Mouse (Mus musculus) adrenal gland, adult (tissue): ENCODE data around the gene Brd9.

Source experiments
- DNase-seq, 2 experiments: peaks; one replicate each; pipeline ENCODE4 v3.0.0; 2022 to 2023; ENCODE audit warnings: low spot score in 1 of 2; ENCODE audit not compliant: inconsistent age in 2 of 2

The Brd9 gene

DNA sequence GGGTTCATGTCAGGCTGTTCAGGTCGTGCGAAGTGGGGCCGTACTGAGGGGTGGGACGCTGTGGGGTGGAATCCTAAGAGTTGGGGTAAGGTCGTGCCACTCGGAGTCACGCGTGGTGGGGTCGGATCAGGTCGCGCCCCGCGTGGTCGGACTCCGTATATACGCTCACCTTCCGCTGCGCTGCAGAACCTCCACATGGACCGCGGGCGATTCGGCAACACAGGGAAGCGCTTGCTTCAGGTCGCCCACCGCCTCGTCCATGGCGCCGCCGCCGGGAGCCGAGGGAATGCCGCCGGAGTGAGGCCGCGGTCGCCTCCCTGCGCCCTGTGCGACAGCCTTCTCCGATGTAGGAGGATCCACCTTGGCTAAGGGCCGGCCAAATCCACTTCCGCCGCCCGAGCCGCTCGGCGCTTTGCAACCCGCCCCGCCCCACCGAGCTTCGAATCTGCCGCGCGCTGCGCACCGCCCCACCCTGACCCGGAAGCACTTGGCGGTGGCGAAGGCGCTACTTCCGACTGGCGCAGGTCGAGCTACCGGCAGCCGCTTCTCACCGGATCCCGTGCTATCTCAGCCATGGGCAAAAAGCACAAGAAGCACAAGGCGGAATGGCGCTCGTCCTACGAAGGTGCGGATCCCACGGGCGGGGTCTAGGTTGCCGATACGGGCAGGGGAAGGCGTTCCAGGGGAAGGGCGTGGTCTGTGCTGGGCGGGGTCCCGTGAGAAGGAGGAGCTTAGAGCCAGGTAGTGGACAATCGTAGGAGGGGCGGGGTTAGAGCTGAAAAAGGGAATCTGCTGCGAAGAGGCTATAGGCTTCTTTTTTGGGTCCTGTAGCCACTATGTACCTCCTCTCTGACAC lies at the start of gene Brd9, which contains the start of gene Trip13:
Gene Brd9, plus strand, starts transcription at position 491 of the 856 bp plus-strand sequence.
Gene Trip13, minus strand, starts transcription at position 464 of the 856 bp plus-strand sequence.
- DNase-seq: peak; percentile 94 to 99

DNA sequence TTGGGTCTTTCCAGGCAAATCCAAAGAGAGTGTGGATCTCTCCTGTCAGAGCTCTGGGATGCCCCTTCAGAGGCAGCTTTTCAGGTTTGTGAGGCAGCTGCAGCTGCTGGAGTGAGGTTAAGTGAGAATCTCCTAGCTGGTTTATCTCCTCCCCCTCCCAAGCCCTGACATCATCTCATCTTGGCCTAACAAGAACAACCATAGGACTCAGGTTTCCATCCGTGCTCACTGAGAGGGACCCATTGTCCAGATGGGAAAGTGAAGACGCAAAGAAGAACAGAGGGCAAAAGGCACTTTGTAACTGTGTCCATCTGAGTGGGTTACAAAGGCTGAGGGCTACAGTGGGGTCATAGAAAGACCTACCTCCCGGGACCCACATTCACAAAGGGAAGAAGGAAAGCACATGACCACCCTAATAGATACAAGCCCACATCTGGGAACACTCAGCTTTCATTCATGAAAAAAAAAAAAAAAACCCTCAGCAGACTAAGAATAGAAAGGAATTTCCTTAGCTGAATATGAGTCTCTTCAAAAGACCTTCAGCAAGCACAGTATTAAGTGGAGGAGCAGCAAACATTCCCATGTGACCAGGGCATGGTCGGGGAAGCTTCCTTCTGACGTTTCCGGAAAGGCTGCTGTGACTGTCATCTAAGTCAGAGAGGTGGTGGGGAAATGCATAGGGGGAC lies 45.0 kb upstream of the Brd9 start:
- peak; percentile 17 to 42 for DNase-seq

DNA sequence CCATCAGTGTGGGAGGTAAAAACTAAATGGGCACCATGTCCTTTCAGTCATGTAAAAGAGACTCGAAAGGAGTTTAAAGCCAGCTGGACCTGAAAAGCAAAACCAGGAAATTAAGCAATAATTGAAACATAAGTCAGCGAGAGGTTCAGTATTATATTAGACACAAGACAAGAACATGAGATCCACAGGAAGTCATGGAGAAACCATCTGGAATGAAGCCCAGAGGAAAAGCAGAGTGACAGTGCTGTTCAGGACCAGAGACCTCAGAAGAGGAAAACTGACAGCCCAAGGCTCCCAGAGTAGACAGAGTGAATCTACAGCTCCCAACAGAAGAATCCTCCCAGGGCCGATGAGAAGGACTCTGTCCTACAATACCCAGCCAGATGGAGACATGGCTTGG lies 40.0 kb upstream of the Brd9 start:
- no peak for DNase-seq

DNA sequence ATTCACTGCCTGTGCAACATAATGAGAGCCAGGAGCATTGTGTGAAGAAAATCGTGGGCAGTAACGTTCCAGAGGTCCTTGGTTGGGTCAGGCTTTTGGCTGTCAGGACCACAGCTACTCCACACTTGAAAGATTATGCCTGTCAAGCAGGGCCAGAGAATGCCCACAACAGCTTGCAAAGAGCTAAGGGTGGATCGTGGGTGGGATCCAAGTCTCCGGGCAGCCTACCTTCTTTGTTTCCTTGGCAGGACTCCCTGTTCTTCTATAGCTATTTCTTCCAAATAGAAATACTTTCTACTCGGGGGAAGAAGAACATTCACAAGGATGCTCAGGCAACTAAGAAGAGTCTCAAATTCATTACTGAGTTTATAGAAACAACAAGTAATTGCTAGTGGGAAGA lies 30.5 kb upstream of the Brd9 start:
- no peak for DNase-seq

DNA sequence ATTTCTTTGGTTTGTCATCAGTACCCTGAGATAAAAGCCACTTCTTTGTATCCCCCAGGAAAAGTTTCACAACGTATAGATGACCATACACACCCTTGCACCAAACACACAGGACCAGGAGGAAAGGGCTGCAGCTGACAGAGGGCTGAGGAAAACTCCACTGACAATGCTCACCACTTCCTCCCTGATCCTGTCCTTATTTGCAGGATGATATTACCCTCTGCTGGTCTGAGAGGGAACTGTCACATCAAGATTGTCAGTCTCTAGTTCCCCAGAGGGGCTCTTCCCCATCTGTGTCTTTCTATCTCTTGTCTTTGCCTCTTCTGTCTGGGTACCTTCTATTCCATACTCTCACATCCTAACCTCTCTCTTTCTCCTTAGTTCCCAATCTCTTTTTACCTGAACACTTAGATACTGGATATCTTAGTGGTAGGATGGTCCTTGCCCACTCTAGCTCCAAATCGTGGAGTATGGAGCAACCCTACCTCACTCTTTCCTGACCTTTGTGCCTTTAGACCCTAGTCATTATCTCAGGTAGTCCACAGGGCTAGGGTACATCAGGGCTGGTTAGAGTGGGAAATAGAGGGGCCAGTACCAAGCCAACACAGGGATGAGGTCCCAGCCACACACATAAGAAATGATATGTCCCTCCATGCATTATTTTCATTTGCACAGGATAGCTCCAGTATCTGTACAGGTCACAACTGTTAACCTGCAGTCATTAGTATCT lies 29.8 kb upstream of the Brd9 start:
- peak; percentile 19 to 82 for DNase-seq

DNA sequence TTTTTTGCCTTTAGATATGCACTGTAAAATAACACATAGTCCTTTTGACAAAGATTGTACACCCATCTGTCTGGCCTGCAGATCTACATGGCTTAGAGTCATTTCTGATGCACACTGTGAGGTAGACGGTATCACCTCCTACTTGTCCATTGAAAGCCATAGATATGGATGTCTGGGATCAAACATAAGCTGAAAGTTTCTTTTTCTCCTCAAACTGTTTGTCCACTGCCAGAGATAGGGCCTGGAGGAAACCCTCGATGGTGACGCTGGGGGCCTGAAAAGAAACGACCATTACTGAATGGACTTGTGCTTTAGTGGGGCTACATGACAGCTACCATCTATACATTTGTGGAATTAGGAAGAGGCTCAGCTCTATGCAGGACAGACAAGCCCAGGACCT lies 24.5 kb upstream of the Brd9 start:
- no peak for DNase-seq

DNA sequence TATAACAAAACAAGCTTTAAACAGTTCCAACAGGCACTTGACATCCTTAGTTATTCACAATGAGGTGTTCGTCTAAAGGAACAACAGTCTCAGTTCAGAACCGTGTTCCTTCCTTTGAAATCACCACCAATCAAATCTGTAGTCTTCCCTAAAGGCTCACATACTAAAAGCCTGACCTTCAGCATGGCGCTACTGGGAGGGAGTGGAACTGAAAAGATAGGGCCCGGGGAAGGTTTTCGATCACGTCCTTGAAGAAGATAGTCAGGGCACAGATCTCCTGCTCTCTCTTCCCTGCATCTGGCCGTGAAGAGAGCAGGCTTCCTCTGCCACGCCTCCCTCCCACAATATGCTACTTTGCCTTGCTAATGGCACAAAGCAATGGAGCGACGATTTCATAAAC lies 5.4 kb upstream of the Brd9 start:
- no peak for DNase-seq

DNA sequence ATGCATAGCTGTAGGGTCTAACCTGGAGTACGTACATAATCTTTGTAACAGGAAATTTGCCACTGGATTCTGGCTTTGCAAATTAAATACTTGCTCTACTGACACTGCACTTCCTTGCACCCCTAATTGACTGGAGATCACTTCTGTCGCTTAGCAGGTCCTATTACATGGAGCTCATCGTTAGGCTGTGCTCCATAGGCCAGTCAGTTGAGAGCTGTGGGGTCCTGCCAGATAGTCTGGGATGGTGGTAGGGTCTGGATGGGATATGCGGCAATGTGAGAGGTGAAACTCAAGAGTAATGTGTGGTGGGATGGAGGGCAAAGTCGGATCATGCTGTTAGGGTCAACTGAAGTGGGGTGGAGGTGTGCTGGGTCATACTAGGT lies 682 bp upstream of the Brd9 start:
- no peak for DNase-seq

DNA sequence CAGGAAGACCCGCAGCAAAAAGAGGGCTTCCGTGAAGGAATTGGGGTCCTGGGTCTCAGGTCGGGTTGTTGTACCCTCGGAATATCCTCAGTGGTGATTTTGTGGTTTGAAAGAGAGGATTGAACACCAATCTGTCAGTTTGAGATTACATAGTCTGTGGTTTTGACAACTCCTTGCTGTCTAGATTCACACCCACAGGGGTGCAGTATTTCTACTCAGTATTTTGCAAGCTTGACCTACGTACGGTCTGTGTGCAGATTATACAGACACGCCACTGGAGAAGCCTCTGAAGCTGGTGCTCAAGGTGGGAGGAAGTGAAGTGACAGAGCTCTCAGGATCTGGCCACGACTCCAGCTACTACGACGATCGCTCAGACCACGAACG lies 558 bp downstream of the Brd9 start:
- DNase-seq: no peak

DNA sequence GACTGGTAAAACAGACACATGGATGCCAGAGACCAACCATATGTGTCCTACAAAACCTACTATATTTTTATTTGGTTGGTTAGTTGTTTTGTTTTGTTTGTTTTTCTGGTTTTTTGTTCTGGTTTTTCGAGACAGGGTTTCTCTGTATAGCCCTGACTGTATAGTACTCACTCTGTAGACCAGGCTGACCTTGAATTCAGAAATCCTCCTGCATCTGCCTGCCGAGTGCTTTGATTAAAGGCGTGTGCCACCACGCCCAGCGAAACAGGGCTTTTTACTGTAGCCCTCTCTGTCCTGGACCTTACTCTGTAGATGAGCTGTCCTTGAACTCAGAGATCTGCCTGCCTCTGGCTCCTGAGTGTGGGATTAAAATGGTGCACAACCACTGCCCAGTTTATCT lies 1.5 kb downstream of the Brd9 start:
- DNase-seq: no peak

DNA sequence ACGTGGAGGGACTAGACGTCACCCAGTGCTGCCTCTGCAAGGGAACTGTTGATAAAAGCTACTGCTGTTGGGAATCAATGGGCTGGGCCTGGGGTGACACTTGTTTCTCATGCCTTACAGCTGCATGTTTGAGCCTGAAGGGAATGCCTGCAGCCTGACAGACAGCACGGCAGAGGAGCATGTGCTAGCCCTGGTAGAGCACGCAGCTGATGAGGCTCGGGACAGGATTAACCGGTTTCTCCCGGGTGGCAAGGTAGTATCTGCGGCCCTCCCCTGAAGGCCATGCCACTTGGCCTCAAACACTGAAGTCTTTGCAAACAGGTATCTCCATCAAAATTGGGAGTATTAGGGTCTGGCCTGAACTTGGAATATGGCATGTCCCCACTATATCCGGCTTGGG lies 7.0 kb downstream of the Brd9 start:
- no peak for DNase-seq

DNA sequence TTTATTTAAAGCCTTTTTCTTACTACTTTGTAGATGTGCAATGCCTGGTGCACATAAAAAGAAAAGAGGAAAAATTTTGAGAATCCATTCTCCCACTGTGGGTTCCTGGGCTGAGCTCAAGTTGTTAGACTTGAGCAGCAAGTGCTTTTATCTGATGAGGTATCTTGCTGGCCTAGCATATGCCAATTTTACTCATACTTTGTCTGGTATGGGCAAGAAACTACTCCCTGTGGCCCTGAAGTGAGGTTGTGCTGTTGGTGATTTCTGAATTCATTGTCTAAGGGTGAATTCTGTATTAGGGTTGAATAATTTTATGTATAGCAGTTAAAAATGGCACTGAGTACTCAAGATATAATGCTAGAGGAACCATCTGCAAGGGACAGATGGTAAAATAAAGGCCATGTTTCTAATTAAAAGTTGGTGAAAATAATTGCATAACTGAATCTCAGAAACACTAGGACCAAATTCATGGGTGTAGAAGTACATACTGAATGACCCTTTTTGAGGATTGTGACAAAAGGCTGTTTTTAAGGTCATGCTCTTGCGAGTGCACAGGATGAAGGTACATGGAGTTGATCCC lies 16.0 kb downstream of the Brd9 start:
- no peak for DNase-seq

DNA sequence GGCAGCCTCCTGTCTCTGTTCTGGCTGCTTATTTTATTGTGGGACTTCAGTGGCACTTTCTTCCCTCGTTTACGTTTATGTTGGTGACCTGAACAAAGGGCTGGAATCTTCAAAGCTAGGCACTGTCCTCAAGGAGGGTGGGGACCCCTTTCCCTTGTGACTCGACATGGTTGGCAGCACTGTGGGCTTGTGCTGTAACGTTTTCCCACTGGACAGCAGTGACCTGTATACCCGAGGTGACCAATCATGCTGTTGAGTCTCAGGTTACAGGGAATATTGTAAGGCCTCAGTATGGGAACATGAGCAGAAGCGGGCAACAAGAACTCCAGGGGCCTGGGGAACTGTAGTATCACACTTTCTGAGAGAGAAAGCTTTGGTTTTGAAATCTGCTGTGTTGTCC lies 17.1 kb downstream of the Brd9 start:
- no peak for DNase-seq

DNA sequence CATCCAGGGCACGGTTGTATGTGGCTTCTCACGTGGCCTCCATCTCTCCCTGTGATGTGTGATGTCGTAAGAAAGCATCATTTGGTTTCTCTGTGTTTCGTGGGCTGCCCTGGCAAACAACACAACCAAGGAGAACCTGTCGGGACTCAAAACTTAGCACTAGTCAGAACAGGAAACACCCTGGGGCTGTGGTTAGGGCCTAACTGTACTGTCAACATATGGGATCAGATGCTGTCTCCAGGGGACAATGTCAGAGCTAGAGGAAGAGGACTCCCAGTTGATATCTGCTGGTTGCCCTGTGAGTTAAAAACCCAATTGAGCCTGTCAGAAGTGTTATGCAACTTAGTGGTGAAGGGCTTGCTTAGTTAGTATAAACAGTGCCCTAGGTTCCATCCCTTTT lies 17.9 kb downstream of the Brd9 start:
- DNase-seq: no peak

DNA sequence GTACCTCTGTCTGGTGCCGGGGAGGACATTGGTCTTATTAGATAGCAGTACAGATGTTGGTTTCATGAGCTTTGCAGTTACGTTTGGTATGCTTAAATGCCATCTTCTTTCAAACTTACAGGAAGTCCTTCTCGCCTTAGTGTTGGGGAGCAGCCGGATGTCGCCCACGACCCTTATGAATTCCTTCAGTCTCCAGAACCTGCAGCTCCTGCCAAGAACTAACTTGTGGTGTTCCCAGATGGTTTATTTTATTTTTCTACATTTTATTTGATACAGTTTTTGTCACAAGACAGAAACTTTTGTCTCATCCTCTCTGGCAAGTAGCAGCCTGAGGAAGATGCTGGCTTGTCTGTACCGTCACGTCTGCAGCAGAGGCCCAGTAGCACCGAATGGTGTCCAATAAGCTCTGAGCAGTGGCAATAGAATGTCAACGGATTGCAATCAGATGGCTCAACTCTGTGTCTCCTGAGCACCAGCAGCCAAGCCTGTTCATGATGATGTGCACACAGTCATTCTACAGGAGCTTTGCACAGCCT lies 22.6 kb downstream of the Brd9 start:
- no peak for DNase-seq

DNA sequence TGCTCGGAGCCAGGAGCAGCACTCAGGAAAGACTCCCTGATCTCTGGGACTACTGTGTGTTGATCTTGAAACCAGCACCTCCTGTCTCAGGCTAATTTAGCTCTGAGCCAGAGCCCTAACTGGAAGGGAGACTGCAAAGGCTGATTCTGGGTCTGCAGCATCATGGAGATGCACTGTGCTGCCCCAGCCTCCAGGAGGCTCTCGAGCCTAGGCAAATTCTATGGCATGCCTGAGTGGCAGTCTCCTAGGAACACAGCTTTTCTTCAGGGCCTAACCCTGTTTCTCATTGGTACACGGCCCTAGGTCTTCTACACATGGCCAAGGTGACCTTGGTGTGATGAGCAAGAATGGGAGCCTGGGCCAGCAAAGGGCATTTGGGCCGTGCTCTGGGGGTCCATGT lies 23.6 kb downstream of the Brd9 start:
- DNase-seq: no peak

DNA sequence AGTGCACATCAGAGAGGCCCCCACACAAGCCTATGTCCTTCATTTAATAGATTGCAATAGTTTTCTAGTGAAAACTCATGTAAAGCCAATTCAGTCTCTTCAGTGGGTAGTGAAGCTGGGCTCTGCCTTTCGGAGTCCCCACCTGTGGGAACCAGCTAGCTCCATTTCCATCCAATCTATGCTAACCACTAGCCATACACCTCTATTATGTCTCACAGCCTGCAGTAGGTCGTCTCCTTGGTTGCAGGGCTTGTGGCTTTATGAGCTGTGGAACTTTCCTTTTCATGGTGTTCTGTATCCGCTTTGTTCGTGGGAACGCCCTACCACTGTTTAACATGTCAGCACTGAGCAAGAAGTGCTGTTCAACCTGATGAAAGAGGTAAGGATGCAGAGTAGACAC lies 25.9 kb downstream of the Brd9 start, which contains the start of gene Zdhhc11:
Gene Zdhhc11, plus strand, starts transcription at position 301 of the 400 bp plus-strand sequence.
- DNase-seq: no peak

DNA sequence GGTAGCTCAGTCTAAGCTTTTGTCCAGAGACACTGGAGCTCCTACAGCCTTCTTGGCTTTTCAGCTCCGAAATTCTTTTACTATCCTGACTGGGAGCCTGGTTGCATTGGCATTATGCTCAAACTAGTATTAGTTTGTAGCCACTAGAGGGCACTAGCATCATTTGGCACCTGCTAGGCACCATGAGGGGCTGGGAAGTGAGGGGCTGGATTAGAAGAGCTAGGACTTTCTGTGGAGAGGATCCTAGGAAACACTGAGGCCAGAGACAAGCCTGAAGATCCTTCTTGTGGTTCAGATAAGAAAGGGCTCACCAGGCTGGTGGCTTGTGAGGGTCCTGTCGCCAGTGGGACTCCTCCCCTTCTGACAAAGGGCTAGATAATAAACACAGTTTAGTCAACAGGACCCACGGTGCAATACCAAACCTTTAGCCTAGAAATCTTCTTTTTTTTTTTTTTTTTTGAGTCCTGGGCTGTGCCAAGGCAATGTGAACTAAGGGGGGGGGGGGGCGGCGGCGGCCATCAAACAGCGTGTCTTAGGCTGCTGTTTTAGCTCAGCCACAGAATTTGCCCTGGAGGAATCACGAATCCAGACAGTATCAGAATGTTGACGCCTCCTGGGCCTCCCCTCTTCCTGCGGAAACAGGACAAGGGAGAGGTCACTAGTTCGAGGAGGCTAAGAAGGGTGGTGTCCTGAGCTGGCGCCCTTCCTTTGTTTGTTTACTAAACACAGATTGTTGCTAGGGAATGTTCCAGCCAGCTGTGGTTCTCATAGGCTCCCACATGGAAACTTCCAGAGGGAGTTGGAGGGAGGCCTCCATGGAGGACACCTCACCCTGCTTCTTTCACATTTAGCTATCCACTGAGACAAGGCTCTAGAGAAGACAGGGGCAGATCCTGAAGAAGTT lies 33.2 kb downstream of the Brd9 start:
- DNase-seq: peak; percentile 58 to 92

DNA sequence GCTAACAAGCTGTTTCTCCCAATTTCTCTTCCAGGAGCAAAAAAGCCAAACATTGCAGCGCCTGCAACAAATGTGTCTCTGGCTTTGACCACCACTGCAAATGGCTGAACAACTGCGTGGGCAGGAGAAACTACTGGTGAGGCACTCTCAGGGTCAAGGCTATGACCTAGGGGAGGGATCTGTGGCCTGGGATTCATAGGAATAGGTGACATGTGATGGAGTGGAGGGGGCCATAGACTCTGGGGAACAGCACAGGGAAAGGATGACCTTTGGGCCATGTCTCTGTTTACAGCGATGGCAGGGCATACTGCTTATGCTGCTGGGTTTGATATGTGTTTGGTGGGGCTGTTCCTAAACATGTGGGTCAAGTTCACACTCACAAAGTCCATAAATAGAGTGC lies 36.9 kb downstream of the Brd9 start:
- DNase-seq: no peak

DNA sequence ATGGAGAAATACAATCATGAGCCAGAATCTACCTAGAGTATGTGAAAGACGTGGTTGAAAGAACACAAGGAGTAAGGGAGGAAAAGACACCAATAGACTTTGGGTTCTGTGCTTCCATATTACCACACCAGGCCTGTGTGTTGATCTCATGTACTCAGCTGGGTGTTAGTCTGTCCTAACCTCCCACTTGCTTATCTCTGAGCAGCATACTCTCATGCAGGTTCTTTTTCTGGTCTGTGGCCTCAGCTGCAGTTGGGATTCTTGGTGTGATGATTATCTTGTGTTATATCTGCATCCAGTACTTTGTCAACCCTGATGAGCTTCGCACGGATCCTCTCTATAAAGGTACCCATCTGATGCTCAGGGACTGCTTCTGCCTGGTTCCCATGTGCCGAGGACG lies 39.3 kb downstream of the Brd9 start:
- DNase-seq: no peak
